Mouse (Mus musculus) limb, embryonic 10.5 days (tissue): ENCODE data around the gene Ccnd3. TPM values are rescaled to one million over a fixed set of nuclear protein-coding genes. Genes with fewer than 3 reads are reported as not detected.

ENCODE experiments used
- DNase-seq: peaks from one replicate; pipeline ENCODE4 v3.0.0-alpha.2; 2017; ENCODE audit warnings: low spot score
- H3K27ac ChIP-seq: fragments of 300-500 bp; sonication (generic); 2 replicates; pipeline ENCODE4 v1.5.1; 2016; ENCODE audit warnings: mild to moderate bottlenecking
- H3K27me3 ChIP-seq: fragments of 300-500 bp; sonication (generic); 2 replicates; pipeline ENCODE4 v1.6.1; 2016; ENCODE audit warnings: low read depth, mild to moderate bottlenecking; ENCODE audit not compliant: poor library complexity, severe bottlenecking
- H3K36me3 ChIP-seq: fragments of 300-500 bp; sonication (generic); 2 replicates; pipeline ENCODE4 v1.6.1; 2016; ENCODE audit warnings: mild to moderate bottlenecking, moderate library complexity
- H3K4me1 ChIP-seq: fragments of 300-500 bp; sonication (generic); 2 replicates; pipeline ENCODE4 v1.6.1; 2016
- H3K4me3 ChIP-seq: fragments of 300-500 bp; sonication (generic); 2 replicates; pipeline ENCODE4 v1.5.1; 2016; ENCODE audit warnings: mild to moderate bottlenecking, moderate library complexity
- H3K9me3 ChIP-seq: fragments of 300-500 bp; sonication (generic); replicated peaks from 2 replicates; pipeline ENCODE4 v1.6.1; 2016; ENCODE audit warnings: mild to moderate bottlenecking
- WGBS: fragments of 180-500 bp; shearing (Covaris S2); methylation state at CpG from one replicate; pipeline ENCODE4 v1.1.7; 2016; 5-methylcytosine and 5-hydroxymethylcytosine counted together
- polyA plus RNA-seq: library from polyadenylated mRNA; unstranded; fragments of >200 nt; fragmentation: Nextera tagmentation; extraction: Ambion mirVana; gene quantifications from 2 replicates; pipeline ENCODE4 v1.2.1, GENCODE M21; 2016

Ccnd3 gene
- polyA plus RNA-seq, 1 experiment from 2014 or later: 405 TPM

DNA sequence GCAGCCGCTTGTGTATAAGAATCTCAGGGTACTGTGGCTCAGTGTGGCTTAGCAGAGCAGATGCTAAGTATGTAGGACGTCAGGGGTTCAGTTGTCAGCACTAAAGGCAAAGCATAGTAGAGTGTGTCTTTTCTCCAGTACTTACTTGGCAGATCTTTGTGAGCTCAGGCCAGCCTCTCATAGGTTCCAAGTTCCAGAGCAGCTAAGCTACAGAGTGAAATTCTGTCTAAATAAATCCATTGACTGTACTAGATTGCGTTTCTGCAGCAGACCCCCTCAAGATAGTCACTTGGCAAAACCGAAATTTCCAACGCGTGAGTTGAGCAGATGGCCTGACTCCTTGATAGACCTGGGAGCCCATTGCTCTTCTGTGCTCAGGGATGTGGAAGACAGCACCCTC is 20.1 kb downstream of the Ccnd3 start:
- no peak for DNase-seq
- WGBS: 91% methylated on average over 6 of the region's 6 CpGs

DNA sequence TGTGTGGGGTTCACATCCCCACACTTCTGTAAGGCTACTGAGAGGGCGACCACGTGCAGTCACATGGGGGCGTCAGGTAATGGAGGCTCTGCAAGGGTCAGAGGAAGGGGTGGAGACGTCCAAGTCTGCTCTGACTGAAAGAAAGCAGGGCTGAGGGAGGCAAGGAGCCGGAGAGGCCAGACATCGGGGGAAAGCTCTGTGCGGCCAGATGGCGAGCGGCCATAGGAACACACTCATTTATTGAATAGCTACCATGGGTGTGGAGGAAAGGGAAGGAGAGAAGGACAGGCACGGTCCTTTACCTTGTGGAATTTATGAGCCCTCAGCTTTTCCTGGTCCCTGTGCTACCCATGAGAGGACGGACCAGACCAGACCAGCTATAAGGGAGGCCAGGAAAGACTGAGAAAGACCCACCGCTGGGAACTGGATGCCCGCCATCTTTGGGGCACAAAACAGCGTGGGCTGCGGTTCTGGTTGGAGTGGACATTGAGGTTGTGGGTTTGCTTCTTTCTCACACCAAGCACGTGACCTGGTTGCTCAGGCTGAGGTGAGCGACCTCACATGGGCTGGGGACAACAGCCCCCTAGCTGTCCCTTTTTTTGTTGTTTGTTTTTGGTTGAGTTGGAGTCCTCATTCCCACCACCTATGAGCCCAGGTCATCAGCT is 22.1 kb downstream of the Ccnd3 start:
- 86% methylated on average over 17 of the region's 17 CpGs for WGBS
- Histone ChIP-seq H3K27ac (peak overlapping the region; percentile 86), H3K4me1 (peaks cover 37% of the 10 kb centered on the region), H3K9me3 (no peaks in the 10 kb centered on the region), H3K4me3 (no peak overlapping the region), H3K27me3 (no peaks in the 10 kb centered on the region), H3K36me3 (no peaks in the 10 kb centered on the region)
- no peak for DNase-seq

More for the DNA sequence above, 20.1 kb downstream of the Ccnd3 start:
- no peaks in the 10 kb centered on the region for H3K27me3 ChIP-seq
- no peak overlapping the region for H3K4me3 ChIP-seq
- no peaks in the 10 kb centered on the region for H3K9me3 ChIP-seq
- no peak overlapping the region for H3K27ac ChIP-seq
- H3K36me3 ChIP-seq: no peaks in the 10 kb centered on the region
- H3K4me1 ChIP-seq: peaks cover 44% of the 10 kb centered on the region

DNA sequence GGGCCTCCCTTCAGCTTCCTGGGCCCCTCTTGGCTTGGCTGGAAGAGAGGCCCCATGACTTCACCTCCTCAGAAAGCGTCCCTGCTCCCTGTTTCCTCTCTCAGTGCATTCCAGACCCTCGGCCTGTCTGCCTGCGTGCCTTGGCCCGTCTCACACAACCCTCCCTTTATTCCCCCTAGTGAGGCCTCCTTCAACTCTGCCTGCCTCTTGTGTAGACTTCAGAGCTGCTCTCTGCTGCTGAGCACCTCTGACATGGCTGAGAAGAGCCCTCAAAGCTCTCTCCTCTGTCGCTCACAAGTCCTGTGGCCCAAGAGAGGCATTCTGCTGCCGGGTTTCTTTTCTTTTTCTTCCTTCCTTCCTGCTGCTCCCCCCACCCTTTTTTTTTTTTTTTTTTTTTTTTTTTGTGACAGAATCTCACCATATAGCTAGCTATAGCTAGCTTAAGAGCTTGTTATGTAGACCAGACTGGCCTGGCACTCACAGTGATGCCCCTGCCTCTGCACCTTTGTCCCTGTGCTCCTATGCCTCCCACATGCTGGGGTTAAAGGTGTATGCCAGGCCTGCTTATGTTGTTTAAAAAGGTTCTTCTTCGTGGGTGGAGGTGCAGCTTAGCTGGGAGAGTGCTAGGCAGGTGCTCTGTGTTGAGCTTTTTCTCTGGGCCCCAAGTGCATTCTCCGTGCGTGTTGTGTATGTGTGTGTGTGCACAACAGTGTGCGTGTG is 22.9 kb downstream of the Ccnd3 start:
- Histone ChIP-seq H3K9me3 (no peaks in the 10 kb centered on the region), H3K27ac (peak overlapping the region; percentile 86), H3K27me3 (no peaks in the 10 kb centered on the region), H3K4me1 (peaks cover 29% of the 10 kb centered on the region), H3K36me3 (no peaks in the 10 kb centered on the region), H3K4me3 (no peak overlapping the region)
- 56% methylated on average over 10 of the region's 10 CpGs for WGBS
- DNase-seq: no peak

DNA sequence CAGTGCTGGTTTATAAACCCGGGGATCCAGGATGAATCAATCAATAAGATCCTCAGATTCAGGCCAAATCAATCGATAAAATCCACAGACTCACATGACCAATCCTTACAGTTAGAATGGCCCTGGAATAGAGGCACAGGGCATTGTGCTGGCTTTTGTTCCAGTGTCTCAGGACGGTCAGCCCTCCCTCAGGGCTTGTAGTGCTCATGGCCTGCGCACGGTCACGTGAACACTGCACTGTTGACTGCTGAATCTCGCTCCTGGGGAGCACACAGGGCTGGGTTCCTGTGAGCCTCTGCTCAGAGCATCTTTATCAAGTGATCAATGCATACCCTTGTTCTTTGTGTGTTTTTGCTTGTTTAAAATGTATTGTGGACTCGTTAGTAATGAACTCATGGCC is 24.1 kb downstream of the Ccnd3 start:
- DNase-seq: no peak
- no peaks in the 10 kb centered on the region for H3K27me3 ChIP-seq
- H3K4me3 ChIP-seq: no peak overlapping the region
- peak overlapping the region; percentile 86; the same call in 1 of the 2 replicates for H3K27ac ChIP-seq
- no peaks in the 10 kb centered on the region for H3K9me3 ChIP-seq
- WGBS: 87% methylated on average over 8 of the region's 8 CpGs
- H3K36me3 ChIP-seq: no peaks in the 10 kb centered on the region
- H3K4me1 ChIP-seq: peaks cover 20% of the 10 kb centered on the region

DNA sequence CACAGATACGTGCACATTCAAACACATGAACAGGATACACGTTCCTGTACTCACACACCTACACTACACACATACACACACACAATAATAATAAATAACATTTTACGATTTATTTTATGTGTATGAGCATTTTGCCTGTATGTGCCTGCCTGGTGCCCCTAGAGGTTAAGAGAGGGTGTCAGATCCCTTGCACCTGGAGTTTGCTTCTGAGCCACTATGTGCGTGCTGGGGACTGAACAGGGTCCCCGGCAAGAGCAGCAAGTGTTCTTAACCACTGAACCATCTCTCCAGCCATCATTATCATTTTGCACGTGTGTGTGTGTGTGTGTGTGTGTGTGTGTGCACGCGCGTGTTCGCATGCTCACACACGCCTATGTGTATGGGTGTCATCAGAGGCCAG is 24.7 kb downstream of the Ccnd3 start:
- Histone ChIP-seq H3K27me3 (no peaks in the 10 kb centered on the region), H3K4me3 (no peak overlapping the region), H3K4me1 (peaks cover 20% of the 10 kb centered on the region), H3K9me3 (no peaks in the 10 kb centered on the region), H3K27ac (no peak overlapping the region), H3K36me3 (no peaks in the 10 kb centered on the region)
- no peak for DNase-seq
- 94% methylated on average over 11 of the region's 11 CpGs for WGBS

DNA sequence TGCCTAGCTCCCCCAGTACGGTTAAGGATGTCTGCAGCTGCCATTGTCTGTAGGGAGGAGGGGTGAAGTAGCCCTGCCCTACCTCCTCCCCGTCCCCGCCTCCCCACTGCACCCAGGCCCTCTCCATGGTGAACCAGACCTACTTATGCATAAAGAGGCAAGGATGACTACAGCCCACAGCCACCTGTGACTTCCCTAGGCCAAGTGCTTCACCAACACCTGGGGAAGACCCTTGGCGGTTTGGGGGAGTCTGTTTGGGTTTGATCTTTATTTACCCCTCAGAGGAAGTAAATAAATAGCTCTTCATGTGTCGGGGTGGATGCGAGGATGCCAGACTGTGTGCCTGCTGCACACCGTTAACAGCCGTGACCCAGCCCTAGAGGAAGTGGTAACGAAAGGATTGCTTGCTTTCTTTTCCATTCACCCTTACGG is 26.6 kb downstream of the Ccnd3 start:
- 66% methylated on average over 10 of the region's 10 CpGs for WGBS
- DNase-seq: no peak
- H3K27me3 ChIP-seq: no peaks in the 10 kb centered on the region
- peaks cover 20% of the 10 kb centered on the region for H3K4me1 ChIP-seq
- H3K36me3 ChIP-seq: no peaks in the 10 kb centered on the region
- H3K27ac ChIP-seq: peak overlapping the region; percentile 27; the same call in 1 of the 2 replicates
- no peaks in the 10 kb centered on the region for H3K9me3 ChIP-seq
- no peak overlapping the region for H3K4me3 ChIP-seq

DNA sequence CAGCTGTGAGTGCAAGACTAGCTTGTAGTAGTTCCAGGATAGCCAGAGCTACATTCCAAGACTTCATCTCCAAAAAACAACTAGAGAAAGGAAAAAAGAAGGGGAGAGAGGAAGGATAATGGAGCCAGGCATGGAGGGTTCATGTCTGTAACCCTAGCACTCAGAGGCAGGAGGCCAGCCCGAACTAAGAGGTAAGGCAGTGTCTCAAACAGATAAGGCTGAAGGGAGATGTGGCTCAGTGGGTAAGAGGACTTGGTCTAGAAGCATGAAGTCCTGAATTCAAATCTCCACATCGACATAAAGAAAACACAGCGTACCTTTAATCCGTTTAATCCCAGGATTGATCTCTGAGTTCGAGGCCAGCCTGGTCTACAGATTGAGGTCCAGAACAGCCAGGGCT is 27.5 kb downstream of the Ccnd3 start:
- Histone ChIP-seq H3K36me3 (no peaks in the 10 kb centered on the region), H3K27me3 (no peaks in the 10 kb centered on the region), H3K4me1 (peaks cover 12% of the 10 kb centered on the region), H3K9me3 (no peaks in the 10 kb centered on the region), H3K4me3 (no peak overlapping the region), H3K27ac (no peak overlapping the region)
- 96% methylated on average over 5 of the region's 5 CpGs for WGBS
- no peak for DNase-seq

DNA sequence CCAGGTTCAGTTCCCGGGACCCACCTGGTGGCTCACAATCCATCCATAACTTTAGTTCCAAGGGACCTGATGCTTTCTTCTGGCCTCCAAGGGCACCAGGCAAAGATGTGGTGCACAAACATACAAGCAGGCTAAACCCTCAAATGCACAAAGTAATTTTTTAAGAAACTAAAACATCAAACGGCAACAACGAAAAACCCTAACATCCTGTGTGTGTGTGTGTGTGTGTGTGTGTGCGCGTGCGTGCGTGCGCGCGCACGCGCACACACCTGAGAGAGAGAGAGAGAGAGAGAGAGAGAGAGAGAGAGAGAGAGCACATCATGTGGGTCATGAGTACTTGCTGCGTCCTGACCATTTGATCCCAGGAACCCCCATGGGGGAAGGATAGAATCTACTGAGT is 28.8 kb downstream of the Ccnd3 start:
- Histone ChIP-seq H3K4me3 (no peak overlapping the region), H3K9me3 (no peaks in the 10 kb centered on the region), H3K4me1 (peaks cover 7% of the 10 kb centered on the region; the same call in 1 of the 2 replicates), H3K27me3 (no peaks in the 10 kb centered on the region), H3K36me3 (no peaks in the 10 kb centered on the region), H3K27ac (no peak overlapping the region)
- DNase-seq: no peak
- WGBS: 95% methylated on average over 13 of the region's 13 CpGs

DNA sequence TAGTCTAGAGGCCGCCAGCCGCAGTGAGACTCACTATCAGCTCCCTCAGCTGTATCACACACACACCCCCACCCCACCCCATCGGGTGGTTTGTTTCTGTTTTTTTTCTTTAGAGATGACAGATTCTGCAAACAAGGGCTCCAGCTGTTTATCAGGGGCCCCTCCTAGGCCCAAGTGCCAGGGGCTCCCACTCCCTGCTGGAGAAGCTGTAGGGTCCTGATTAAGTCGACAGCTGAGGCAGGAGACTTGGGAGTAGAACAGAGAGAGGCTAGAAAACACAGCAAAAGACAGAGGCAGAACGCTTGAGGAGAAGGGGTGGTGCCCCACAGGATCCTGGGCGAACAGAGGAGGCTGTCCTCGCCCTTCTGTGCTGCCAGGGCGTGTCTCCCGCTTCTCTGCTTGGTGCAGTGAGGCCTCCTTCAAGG is 31.0 kb downstream of the Ccnd3 start:
- H3K4me3 ChIP-seq: no peak overlapping the region
- no peaks in the 10 kb centered on the region for H3K9me3 ChIP-seq
- WGBS: 68% methylated on average over 9 of the region's 9 CpGs
- H3K27me3 ChIP-seq: no peaks in the 10 kb centered on the region
- H3K4me1 ChIP-seq: peaks cover 7% of the 10 kb centered on the region; the same call in 1 of the 2 replicates
- H3K36me3 ChIP-seq: no peaks in the 10 kb centered on the region
- DNase-seq: no peak
- no peak overlapping the region for H3K27ac ChIP-seq

DNA sequence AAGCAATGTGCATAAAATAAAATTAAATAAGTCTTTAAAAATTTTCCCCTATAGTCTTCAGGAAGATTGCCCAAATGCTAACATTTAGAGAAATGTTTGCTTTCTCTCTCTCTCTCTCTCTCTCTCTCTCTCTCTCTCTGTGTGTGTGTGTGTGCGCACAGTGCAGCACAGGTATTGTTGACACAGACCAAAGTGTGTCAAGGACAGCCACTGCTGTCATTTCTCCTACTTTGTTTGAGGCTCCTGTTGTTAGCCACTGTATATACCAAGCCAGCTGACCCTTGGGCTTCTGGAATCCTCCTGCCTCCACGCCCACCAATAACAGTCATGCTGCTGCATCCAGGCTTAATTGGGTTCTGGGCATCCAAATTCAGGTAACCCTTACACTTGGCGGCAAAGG is 33.2 kb downstream of the Ccnd3 start:
- no peak for DNase-seq
- H3K4me1 ChIP-seq: peaks cover 8% of the 10 kb centered on the region
- H3K9me3 ChIP-seq: no peaks in the 10 kb centered on the region
- H3K4me3 ChIP-seq: no peak overlapping the region
- WGBS: 86% methylated on average over 3 of the region's 3 CpGs
- no peak overlapping the region for H3K27ac ChIP-seq
- H3K36me3 ChIP-seq: no peaks in the 10 kb centered on the region
- no peaks in the 10 kb centered on the region for H3K27me3 ChIP-seq

DNA sequence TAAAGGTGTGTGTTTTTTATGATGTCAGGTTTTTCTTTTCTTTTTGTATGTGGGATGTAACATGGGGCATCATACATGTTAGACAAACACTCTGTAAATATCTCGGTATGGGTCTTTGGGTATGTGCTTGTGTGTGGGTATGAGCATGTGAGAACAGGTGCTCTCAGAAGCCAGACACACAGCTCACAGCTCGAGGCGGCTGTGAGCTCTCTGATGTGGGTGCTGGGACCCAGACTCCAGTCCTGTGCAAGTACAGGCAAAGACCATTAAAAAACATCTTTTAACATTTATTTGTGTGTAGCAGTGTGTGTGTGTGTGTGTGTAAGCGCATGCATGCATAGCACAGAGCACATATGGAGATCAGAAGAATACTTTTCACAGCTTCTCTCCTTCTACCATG is 34.3 kb downstream of the Ccnd3 start:
- no peak for DNase-seq
- Histone ChIP-seq H3K27ac (no peak overlapping the region), H3K4me3 (no peak overlapping the region), H3K9me3 (no peaks in the 10 kb centered on the region), H3K27me3 (no peaks in the 10 kb centered on the region), H3K36me3 (no peaks in the 10 kb centered on the region), H3K4me1 (peaks cover 8% of the 10 kb centered on the region)
- 92% methylated on average over 4 of the region's 4 CpGs for WGBS

DNA sequence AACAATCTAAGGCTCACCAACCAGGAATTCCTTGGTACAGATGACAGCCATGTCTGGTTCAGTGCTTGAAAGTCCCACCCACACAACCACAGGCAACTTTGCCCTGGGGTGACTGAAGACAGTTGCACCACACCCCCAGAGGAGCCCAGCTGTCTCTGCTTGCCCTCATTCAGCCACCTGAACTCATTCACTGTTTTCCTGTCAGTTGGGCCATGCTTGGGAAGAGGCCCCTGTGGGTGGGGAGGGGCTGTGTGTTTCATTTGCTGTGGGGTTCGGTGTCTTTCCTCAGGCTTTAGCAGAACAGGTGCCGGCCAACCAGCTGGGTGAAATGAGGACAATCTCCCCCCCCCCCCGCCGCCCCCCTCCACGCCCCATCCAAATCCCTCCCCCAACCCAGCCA is 37.2 kb downstream of the Ccnd3 start:
- no peak for DNase-seq
- Histone ChIP-seq H3K4me3 (no peak overlapping the region), H3K36me3 (no peaks in the 10 kb centered on the region), H3K27me3 (no peaks in the 10 kb centered on the region), H3K9me3 (no peaks in the 10 kb centered on the region), H3K27ac (no peak overlapping the region), H3K4me1 (peaks cover 8% of the 10 kb centered on the region)
- WGBS: 80% methylated on average over 5 of the region's 5 CpGs

DNA sequence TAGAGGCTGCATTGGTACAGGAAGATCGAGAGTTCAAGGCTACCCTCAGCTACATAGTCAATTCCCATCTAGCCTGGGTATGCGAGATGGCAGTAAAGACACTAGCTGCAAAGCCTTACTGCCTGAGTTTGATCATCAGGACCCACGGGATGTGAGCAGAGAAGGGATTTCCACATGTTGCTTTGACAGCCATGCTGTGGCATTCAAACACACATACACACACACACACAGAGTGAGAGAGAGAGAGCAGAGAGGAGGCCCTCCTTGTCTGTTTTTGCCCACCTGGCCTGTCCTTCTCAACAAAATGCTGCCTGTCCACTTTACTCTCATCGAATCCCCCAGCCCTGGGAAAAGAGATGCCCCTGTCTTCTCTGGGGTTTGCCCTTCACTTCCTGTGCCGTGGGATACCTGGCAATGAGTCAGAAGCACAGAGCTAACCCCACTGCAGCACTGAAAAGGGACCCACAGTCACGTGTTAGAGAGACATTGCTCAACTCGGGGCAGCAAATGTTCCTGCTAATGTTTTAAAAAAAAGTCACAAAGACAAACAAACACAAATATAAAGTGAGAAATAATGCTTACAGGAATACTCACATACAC is 38.3 kb downstream of the Ccnd3 start:
- H3K9me3 ChIP-seq: no peaks in the 10 kb centered on the region
- no peaks in the 10 kb centered on the region for H3K36me3 ChIP-seq
- DNase-seq: no peak
- no peak overlapping the region for H3K27ac ChIP-seq
- no peaks in the 10 kb centered on the region for H3K27me3 ChIP-seq
- H3K4me3 ChIP-seq: no peak overlapping the region
- H3K4me1 ChIP-seq: peaks cover 8% of the 10 kb centered on the region
- WGBS: 79% methylated on average over 7 of the region's 7 CpGs
